Mouse (Mus musculus) stomach, embryonic 16.5 days (tissue): ENCODE results near the gene Frrs1. TPM values are rescaled to one million over a fixed set of nuclear protein-coding genes. Genes with fewer than 3 reads are reported as not detected.

Experiments used
- polyA plus RNA-seq: library from polyadenylated mRNA; unstranded; fragments of >200 nt; fragmentation: Nextera tagmentation; extraction: Ambion mirVana; gene quantifications from 2 replicates; pipeline ENCODE4 v1.2.1, GENCODE M21; 2015

Gene Frrs1
- polyA plus RNA-seq, 1 experiment from 2014 or later, result 41.8 TPM

Other genes with a start within 250 kb of the Frrs1 start
- 25.7 and 25.9 TPM in 2 replicates for gene Trmt13, start 244.9 kb upstream of the Frrs1 start, polyA plus RNA-seq
- gene Mfsd14a, start 196.8 kb upstream of the Frrs1 start, polyA plus RNA-seq, result 84.1 and 89.5 TPM in 2 replicates
- not detected in 2 replicates for gene Gm43191, start 178.2 kb upstream of the Frrs1 start, polyA plus RNA-seq
- gene Slc35a3, start 146.6 kb upstream of the Frrs1 start, polyA plus RNA-seq, result 34.1 and 40.3 TPM in 2 replicates
- 14.6 and 28.1 TPM in 2 replicates for gene Agl, start 51.3 kb upstream of the Frrs1 start, polyA plus RNA-seq
- not detected in 2 replicates for gene 4930455H04Rik, start 108.8 kb downstream of the Frrs1 start, polyA plus RNA-seq
- 7.7 and 9.5 TPM in 2 replicates for gene Palmd, start 109.5 kb downstream of the Frrs1 start, polyA plus RNA-seq